Mouse (Mus musculus): Measurements from ENCODE around the gene Tlr6.

GRCm38 (mm10) chr5:64932775-64933174 lies 27.1 kb downstream of the Tlr6 start:
- TF ChIP-seq CTCF (IDR thresholded peaks at IDR 0.05; ENCODE audit: borderline replicate concordance, insufficient read depth, low read length) (no peak), POLR2A (IDR thresholded peaks at IDR 0.05; ENCODE audit: low read depth, low read length) (no peak)

All from embryonic fibroblast, embryonic 13.5 days (primary cell).